Mouse (Mus musculus): ENCODE data around the gene Aff3.
A peak's percentile ranks its signal among the peaks of the same experiment; 100 is the strongest.

The Aff3 gene

DNA sequence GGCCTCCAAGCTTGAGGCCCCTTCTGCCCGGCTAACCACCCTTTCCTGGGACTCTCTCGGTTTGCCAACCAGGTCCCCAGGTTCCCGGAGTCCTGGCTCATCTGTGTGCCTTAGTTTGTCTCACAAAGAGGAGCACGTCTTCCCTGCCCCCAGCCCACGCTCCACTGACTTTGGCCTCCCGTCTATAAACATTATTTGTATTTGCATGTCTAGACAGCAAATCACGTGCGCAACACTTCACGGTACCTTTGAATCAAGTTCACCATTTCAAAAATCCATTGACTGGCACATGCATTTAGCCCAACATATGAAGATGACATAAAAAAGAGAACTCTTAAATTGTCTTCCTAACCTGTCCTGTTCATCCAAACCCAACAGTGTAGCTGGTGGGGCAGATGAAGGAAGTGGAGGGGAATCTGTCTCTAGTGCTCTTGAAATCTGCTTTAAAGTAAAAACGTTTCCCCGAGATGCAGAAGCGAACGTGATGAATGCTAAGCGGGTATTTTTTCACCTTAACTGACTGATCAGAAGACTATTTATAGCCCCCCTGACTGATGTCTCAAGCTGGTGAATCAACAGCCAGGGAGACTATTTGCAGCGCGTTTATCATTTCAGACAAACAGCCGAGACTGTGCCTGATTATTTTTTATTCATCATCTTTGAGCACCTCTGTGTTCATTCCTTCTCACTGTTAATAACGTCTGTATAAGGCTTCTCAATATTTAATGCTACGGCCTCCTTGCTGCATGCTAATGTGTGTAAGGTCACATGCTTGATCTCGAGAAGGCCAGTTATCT, 396.3 kb downstream of the Aff3 start:
- no peak for DNase-seq (ENCODE audit: low read depth)

DNA sequence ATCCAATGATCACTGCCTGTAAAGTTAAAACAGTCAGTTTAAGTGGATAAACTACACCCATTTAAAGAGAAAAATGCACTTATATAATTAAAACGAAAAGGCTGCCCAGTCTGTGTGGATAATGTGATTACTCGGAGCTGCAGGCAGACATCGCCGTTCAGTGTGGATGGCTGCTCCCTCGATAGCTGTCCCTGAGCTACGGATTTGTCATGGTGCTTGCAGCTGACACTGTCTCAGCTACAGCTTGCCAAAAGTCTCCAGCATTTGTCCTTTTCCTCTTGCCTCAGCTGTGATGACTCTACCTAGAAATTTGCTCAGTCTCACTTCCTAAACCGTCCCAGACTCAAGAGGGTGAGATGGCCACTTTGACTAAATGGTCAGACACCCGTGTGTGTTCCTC, 401.5 kb downstream of the Aff3 start:
- DNase-seq (ENCODE audit: low read depth), result no peak

DNA sequence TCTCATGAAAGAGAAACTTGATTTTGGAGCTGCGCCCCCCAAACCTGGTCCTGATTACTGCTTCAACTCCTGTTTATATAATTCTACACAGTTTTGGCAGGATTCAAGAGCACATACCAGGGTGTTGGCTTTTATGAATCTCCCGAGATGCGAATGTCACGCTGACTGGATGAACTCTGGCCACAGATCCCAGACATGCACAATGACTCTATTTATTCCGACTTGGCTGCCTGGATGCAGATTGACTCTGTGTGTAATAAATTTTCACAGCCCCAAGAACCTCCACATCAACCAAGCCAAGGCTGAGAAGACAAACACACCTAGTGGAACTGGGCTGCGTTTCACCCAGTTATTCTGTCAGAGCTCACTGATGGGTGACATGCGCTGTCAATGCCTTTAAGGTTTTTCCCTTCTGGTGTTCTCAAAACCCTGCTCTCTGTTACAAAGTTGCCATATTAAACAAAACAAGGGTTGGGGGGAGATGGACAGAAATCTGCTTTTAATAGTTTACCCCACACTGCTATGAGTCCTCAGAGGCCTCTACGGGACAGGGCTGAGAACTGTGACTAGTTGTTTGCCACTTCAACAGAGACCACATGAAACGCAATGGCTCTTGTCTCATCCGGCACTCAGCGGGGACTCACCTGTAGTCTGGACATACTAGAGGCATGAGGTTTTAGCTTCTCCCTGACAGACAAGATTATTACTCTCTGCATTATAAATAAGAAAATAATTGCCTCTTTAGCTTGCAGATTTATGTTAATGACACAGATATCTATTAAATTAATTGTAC, 402.2 kb downstream of the Aff3 start:
- peak; percentile 98 for DNase-seq (ENCODE audit: low read depth)

DNA sequence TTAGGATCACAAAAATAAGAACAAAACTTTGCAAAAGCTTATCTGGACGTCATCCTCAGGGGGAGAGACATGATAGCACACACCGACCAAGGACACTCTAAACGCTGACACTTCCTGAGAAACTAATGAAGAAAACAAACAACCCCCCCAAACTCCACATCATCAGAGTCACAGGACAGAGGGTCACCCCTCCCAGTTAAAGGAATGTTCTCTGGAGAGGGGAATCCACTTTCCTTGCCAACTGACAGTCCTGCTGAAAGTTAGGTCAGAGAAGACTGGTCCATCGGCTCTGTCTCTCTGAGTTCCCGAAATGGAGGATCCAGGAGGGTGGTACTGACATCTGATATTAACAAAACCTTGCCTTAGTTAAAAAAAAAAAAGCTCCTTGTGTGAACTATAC, 403.7 kb downstream of the Aff3 start:
- peak; percentile 77 for DNase-seq (ENCODE audit: low read depth)

DNA sequence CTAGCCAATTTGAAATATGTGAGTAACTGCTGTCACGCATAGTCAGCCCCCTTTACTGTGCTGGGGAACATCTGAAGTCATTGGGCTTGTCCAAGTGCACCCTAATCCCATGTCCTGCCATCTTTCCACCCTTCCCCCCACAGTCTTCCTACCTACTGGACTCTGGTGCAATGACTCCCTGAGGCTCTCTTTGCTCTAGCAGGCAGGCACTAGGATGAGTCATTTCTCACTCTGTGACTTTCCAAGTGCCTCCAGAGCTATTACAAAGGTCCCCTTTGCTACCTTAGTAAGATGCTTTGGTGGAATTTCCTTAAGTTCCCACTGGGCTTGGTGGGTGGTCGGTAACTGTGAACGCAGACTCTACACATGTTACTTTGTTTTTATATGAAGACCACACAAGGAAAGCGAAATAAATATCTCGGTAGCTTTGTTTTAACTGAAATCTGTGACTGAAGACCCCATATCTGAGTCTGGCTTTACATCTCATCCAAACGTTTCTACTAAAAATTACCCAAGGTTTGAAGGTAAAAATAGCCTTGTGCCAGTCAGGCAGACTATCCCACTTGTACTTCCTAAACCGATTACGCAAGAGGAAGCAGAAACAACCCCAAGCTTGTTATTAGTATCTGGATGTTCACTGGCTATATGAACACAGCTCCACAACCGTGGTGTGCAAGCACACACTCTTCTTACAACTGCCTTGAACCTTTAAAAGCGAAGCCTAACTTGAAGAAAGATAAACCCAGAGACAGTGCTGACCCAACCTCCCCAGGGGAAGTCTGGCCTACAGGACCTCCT, 405.0 kb downstream of the Aff3 start:
- peak; percentile 65 for DNase-seq (ENCODE audit: low read depth)

DNA sequence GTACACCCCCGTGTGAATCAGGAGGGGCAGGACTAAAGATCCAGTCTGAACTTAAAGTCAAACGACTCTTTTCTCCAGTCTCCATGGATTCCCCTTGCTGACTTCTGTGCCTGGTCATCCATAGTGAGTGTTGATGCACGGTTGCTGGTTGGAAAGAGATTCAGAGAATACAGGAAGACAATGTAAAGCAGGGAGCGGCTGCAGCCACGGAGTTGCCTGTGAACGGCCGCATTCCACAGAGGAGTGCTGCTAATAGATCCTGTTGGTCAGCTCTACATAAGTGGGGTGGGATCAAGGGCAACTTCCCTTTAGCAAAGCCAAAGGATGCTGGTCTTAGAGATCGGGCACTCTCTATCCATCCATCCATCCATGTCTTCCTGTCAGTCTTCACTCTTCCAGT, 410.3 kb downstream of the Aff3 start:
- DNase-seq (ENCODE audit: low read depth), result no peak

DNA sequence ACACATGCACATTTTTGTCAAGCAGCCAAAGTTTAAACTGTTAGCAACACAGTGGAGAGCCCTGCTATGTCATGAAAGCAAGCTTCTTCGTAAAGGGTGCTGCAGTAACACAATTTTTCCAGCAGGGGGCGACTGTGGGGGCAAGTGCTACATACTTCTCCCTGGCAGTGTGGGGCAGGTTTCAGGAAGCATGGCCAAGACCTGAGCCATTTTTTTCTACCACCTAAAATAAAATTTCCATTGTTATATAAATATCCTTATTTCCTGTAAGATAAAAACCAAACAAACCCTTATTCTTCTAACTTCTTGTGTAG, 412.0 kb downstream of the Aff3 start:
- DNase-seq (ENCODE audit: low read depth), result peak; percentile 43

GRCm38 (mm10) chr1:38252031-38252765, 412.6 kb downstream of the Aff3 start:
- no peak for DNase-seq (ENCODE audit: low read depth)

DNA sequence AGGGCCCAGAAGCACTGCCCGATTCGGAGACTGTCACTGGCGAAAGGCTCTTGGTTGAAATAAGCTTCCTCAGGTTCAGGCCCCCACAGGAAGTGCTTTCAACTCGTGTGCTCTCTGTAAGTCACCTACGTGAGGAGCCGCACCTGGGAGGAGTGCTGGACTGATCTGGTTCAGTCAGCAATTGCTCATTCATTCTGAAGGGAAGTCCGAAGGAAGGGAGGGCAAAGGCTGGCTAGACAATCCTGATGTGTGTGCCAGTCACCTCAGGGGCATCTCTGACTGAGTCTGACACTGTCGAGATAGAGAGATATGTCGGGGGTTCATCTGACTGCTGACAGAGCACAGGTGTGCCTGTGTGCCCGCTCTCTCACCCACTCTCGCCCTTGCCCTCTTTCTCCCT, 413.3 kb downstream of the Aff3 start:
- no peak for DNase-seq (ENCODE audit: low read depth)

GRCm38 (mm10) chr1:38250246-38250645, 414.5 kb downstream of the Aff3 start:
- no peak for DNase-seq (ENCODE audit: low read depth)

DNA sequence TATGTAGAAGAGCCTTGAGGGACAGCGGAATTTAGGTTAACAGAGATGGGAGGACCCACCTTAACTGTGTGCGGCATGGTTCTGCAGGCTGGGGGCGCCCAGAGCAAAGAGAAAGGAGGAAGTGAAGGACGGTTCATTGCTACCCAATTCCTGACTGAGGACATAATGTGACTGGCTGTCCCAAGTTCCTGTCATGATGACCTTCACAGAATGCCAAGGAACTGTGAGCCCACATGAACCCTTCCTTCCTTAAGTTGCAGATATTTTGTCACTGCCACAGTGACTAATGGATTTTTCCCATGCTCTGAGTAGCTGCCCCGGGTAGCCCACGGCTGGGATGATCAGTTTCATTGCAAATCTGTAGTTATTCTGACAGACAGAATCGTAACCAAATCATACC, 415.2 kb downstream of the Aff3 start:
- no peak for DNase-seq (ENCODE audit: low read depth)

- DNase-seq (ENCODE audit: low read depth), result peak; percentile 87
These were observed 416.7 kb downstream of the Aff3 start for GRCm38 (mm10) chr1:38248027-38248426.

DNA sequence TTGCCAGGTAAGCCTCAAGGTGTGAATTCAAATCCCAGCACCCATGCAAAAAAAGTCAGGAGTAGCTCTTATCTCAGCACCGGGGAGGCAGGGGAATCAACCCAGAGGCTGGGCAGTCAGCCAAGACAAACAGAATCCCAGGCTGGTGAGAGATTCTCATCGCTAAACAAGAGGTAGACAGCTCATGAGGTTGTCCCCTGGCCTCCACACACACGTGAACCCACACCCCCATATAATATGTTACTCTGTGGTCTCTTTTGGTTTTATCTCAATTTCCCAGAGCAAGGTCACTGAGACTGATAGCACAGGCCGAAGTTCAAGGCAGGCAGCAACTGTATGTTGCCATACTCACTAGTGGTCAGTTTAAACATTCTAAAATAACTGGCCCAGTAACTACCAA, 422.2 kb downstream of the Aff3 start:
- DNase-seq (ENCODE audit: low read depth), result peak; percentile 61

- no peak for DNase-seq (ENCODE audit: low read depth)
These were observed 423.0 kb downstream of the Aff3 start for GRCm38 (mm10) chr1:38241801-38242200.

- peak; percentile 50 for DNase-seq (ENCODE audit: low read depth)
These were observed 423.5 kb downstream of the Aff3 start for GRCm38 (mm10) chr1:38241221-38241666.

GRCm38 (mm10) chr1:38240438-38241220, 424.1 kb downstream of the Aff3 start:
- DNase-seq (ENCODE audit: low read depth), result no peak

- no peak for DNase-seq (ENCODE audit: low read depth)
These were observed 425.2 kb downstream of the Aff3 start for GRCm38 (mm10) chr1:38239516-38239915.

DNA sequence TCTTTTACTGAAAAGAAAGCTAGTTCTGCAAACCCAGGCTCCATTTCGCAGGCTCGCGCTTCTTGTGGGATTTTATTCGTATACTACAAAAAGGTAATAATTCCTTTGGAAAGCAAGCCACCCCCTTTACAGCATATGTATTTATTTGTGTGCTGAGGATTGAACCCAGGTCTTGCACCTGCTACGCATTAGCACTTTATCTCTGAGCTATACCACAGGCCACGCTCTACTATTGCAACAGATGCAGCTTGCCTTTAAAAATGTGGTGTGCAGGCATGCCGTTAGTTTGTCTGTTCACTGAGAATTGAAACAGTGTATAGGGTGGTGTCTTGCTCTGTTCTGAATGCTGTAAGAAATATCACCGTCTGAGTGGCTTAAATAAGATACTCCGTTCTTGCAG, 426.9 kb downstream of the Aff3 start:
- DNase-seq (ENCODE audit: low read depth), result no peak

DNA sequence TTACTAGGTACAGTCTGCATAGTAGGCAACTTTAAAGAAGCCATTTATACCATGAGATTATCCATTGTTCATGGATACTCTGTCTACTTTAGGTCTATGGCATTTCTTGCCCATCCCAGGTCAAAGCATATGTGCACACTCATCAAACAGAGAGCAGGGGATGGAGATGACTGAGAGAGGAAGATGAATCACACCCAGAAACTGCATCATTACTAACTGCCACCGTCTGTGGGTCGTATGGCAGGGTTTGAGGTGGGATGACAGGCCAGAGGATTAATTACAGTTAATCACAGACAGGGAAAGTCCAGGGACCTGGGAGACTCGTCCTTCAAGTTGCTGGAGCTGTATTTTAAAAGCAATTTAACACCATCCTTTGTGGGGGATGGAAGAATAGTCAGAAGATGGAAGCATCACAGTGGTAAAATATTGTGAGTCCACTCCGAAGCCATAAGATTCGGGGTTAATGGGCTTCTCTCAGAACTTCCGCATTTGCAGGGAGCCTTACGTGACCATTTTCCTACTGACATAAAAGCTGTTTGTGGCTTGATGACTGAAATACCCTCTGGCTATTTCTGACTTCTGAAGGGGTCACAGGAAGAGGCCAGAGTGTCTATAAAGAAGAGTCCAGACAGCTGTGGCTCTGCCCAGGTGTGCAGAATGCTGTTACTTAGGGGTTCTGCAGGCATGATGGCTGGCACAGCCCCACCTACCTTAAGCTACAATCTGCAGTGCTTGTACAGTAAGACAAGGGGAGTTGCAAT, 427.5 kb downstream of the Aff3 start:
- no peak for DNase-seq (ENCODE audit: low read depth)

DNA sequence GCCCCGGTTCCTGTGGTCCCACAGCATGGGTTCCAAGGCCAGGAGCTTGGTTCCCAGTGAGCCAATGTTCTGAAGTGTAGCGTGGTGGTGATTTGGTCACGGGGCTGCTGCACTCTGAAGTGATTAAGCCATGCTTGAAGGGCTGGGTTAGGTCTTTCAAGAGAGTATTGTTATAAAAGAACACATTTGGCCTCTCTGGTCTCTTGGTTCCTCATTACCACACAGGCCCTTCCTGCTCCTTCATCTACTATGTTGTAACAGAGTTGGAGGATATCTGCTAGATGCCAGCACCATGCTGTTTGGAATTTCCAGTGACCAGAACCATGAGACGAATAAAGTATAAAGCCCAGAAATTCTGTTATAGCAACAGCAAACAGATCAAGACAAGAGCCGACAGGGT, 431.6 kb downstream of the Aff3 start:
- DNase-seq (ENCODE audit: low read depth), result no peak

All from NIH3T3 (cell line).